ENCODE assay signal across 9 mouse cellular contexts in genomic region chr19:41973891-41974794, GRCm38 (mm10). TPM values are rescaled to one million over a fixed set of nuclear protein-coding genes. Genes with fewer than 3 reads are reported as not detected.
DNase-seq lines count a peak whose midpoint lies in the region; ATAC-seq and TF ChIP-seq lines count a peak whose summit lies in the region.
"Had no signal": no experiment of that assay in that cellular context is flagged by ENCODE, and none has a peak within 500 bp of the region (broad histone marks: within the 10 kb centered on the region; RNA-seq: fewer than 3 reads in every experiment).

No protein-coding gene starts in this region.

- 69% methylated on average over 13 of the region's 13 CpGs for WGBS in stomach, embryonic 14.5 days

- peak overlapping the region; percentile 70 for H3K27ac ChIP-seq in gastrocnemius, adult 2 months
- no peak overlapping the region; the same call in 1 of the 2 replicates for H3K27ac ChIP-seq in stomach, embryonic 14.5 days (ENCODE audit: low read length)
- H3K27ac ChIP-seq: limb, embryonic 12.5 days had no signal

- DNase-seq in gastrocnemius, adult 2 months, result peak; percentile 40
- DNase-seq in gastrocnemius, postnatal 14 days, result no peak
- peak; percentile 38 for DNase-seq in retina, postnatal 1 day
- no peak for DNase-seq in retina, embryonic 14.5 days (ENCODE audit: low spot score)
- DNase-seq in layer of hippocampus, postnatal 36 days, result peak; percentile 19 to 28
- DNase-seq in thymus, postnatal 4 days, result no peak
- DNase-seq in embryo, embryonic 11 days, result no peak

- peaks cover 2% of the 10 kb centered on the region; the same call in 1 of the 2 replicates for H3K36me3 ChIP-seq in stomach, embryonic 14.5 days (ENCODE audit: control insufficient read depth, insufficient read depth, low read length)

- intact Hi-C loops in gastrocnemius, adult 2 months (cut with DNase I), result no loop called here
- intact Hi-C loops in gastrocnemius, postnatal 14 days (cut with DNase I; ENCODE audit: low total_unique reads), result no loop called here

- 0 out of 2 replicates have a peak overlapping the region, but pooled peaks have one; percentile 3 for H3K9ac ChIP-seq in stomach, embryonic 14.5 days (replicated peaks; ENCODE audit: low read depth, low read length)
- H3K9ac ChIP-seq: limb, embryonic 12.5 days had no signal

- H3K4me2 ChIP-seq in stomach, embryonic 14.5 days (replicated peaks; ENCODE audit: low read depth, low read length), result no peak overlapping the region
- H3K4me2 ChIP-seq: limb, embryonic 12.5 days had no signal

- no peaks in the 10 kb centered on the region for H3K4me1 ChIP-seq in stomach, embryonic 14.5 days (ENCODE audit: control insufficient read depth, insufficient read depth, low read length)

- H3K27me3 ChIP-seq in stomach, embryonic 14.5 days (ENCODE audit: control insufficient read depth, insufficient read depth, low read length), result no peaks in the 10 kb centered on the region
- H3K27me3 ChIP-seq: limb, embryonic 12.5 days had no signal

- no peaks in the 10 kb centered on the region for H3K9me3 ChIP-seq in stomach, embryonic 14.5 days (ENCODE audit: control insufficient read depth, low read depth, low read length)
- H3K9me3 ChIP-seq: limb, embryonic 12.5 days had no signal

- ATAC-seq in stomach, embryonic 14.5 days (ENCODE audit: insufficient number of reproducible peaks, insufficient read depth, low FRiP score, low read depth), result no peak

- H3K4me3 ChIP-seq in gastrocnemius, adult 2 months, result peak overlapping the region; percentile 37
- no peak overlapping the region for H3K4me3 ChIP-seq in stomach, embryonic 14.5 days (ENCODE audit: low read depth, low read length)
- H3K4me3 ChIP-seq: limb, embryonic 12.5 days had no signal

- no peak for TF ChIP-seq CTCF in gastrocnemius, adult 2 months (IDR thresholded peaks at IDR 0.05)

RNA-seq across cellular contexts. Expression of gene Mms19, which starts 6.8 kb away (rescaled TPM):
- 10 to 100 TPM in 1 of 2 experiments, 1 to 10 TPM in 1; 8.8 to 10.5 TPM for total RNA-seq in gastrocnemius, adult 2 months (2021)
- 1 to 10 TPM; 8.0 to 9.1 TPM for total RNA-seq in gastrocnemius, postnatal 14 days (2021)
- total RNA-seq in layer of hippocampus, postnatal 36 days (2021), result 10 to 100 TPM; 31.8 to 37.0 TPM
- polyA plus RNA-seq in stomach, embryonic 14.5 days (2014; fragmentation: Nextera tagmentation; extraction: Ambion mirVana), result 37.6 and 44.1 TPM in 2 replicates

RNA-seq across cellular contexts. Expression of gene Ubtd1, which starts 7.4 kb away (rescaled TPM):
- 10 to 100 TPM; 14.5 to 15.1 TPM for total RNA-seq in gastrocnemius, adult 2 months (2021)
- 10 to 100 TPM; 14.8 to 17.4 TPM for total RNA-seq in gastrocnemius, postnatal 14 days (2021)
- 10 to 100 TPM; 13.4 to 14.5 TPM for total RNA-seq in layer of hippocampus, postnatal 36 days (2021)
- polyA plus RNA-seq in stomach, embryonic 14.5 days (2014; fragmentation: Nextera tagmentation; extraction: Ambion mirVana), result 10.4 and 10.8 TPM in 2 replicates

RNA-seq across cellular contexts. Expression of gene Zdhhc16, which starts 40.9 kb away (rescaled TPM):
- 10 to 100 TPM; 19.4 to 21.6 TPM for total RNA-seq in gastrocnemius, adult 2 months (2021)
- total RNA-seq in gastrocnemius, postnatal 14 days (2021), result 10 to 100 TPM; 18.0 to 21.3 TPM
- 10 to 100 TPM; 41.9 to 45.0 TPM for total RNA-seq in layer of hippocampus, postnatal 36 days (2021)
- 65.8 and 70.1 TPM in 2 replicates for polyA plus RNA-seq in stomach, embryonic 14.5 days (2014; fragmentation: Nextera tagmentation; extraction: Ambion mirVana)

RNA-seq across cellular contexts. Expression of gene Exosc1, which starts 40.9 kb away (rescaled TPM):
- total RNA-seq in gastrocnemius, adult 2 months (2021), result 10 to 100 TPM; 16.1 to 16.8 TPM
- total RNA-seq in gastrocnemius, postnatal 14 days (2021), result 10 to 100 TPM; 12.0 to 16.8 TPM
- 10 to 100 TPM; 27.0 to 29.5 TPM for total RNA-seq in layer of hippocampus, postnatal 36 days (2021)
- polyA plus RNA-seq in stomach, embryonic 14.5 days (2014; fragmentation: Nextera tagmentation; extraction: Ambion mirVana), result 73.2 and 79.9 TPM in 2 replicates

Comparison
In these comparisons a context has a peak if more than half of its experiments do, and no peak if none do; other contexts are left out.
1. DNase-seq: peak in gastrocnemius, adult 2 months (single experiment), retina, postnatal 1 day (single experiment) and layer of hippocampus, postnatal 36 days (2 of 2); none in gastrocnemius, postnatal 14 days (single experiment), retina, embryonic 14.5 days (single experiment), thymus, postnatal 4 days (single experiment) and embryo, embryonic 11 days (single experiment).